Mouse (Mus musculus) c-Kit-positive CD71-negative TER-119-negative erythroid progenitor cells, embryonic 14.5 days (primary cell): Measurements from ENCODE around the gene Lyrm1.

ENCODE experiments used
- DNase-seq: peaks from one replicate; pipeline ENCODE4 v3.0.0-alpha.2; 2013; ENCODE audit warnings: low read depth

The Lyrm1 gene

GRCm38 (mm10) chr7:119965651-119966395 is 70.2 kb downstream of the Lyrm1 start:
- DNase-seq, result no peak

GRCm38 (mm10) chr7:119969320-119969719 is 73.7 kb downstream of the Lyrm1 start:
- no peak for DNase-seq

GRCm38 (mm10) chr7:119974214-119974613 is 78.6 kb downstream of the Lyrm1 start:
- no peak for DNase-seq

- DNase-seq, result no peak
Observed at GRCm38 (mm10) chr7:119976256-119976655, 80.6 kb downstream of the Lyrm1 start.

- no peak for DNase-seq
Observed at GRCm38 (mm10) chr7:119977574-119977973, 81.9 kb downstream of the Lyrm1 start.

GRCm38 (mm10) chr7:119978576-119978975 is 82.9 kb downstream of the Lyrm1 start:
- DNase-seq, result no peak

GRCm38 (mm10) chr7:119980170-119980569 is 84.5 kb downstream of the Lyrm1 start:
- no peak for DNase-seq

GRCm38 (mm10) chr7:119985279-119985912 is 89.7 kb downstream of the Lyrm1 start:
- no peak for DNase-seq

- DNase-seq, result no peak
Observed at GRCm38 (mm10) chr7:119997066-119997465, 101.4 kb downstream of the Lyrm1 start.
